Mouse (Mus musculus) small intestine, adult 2 months (tissue): ENCODE data around the gene Akr1c21. TPM values are rescaled to one million over a fixed set of nuclear protein-coding genes. Genes with fewer than 3 reads are reported as not detected.
A peak's percentile ranks its signal among the peaks of the same experiment; 100 is the strongest.
"Not testable (repeated sequence)": the region's sequence is repeated elsewhere in the genome, so short reads cannot be mapped to it uniquely, and the experiment has no call there.

Experiments used
- H3K27ac ChIP-seq: fragments of 200-500 bp; 2 replicates; pipeline ENCODE4 v1.5.1; 2012; ENCODE audit warnings: low read depth, low read length, control low read depth, inconsistent platforms; ENCODE audit not compliant: insufficient read depth
- H3K27me3 ChIP-seq: fragments of 200-500 bp; 2 replicates; pipeline ENCODE4 v1.6.1; 2012; ENCODE audit warnings: mild to moderate bottlenecking, moderate library complexity, low read length, inconsistent platforms; ENCODE audit not compliant: control insufficient read depth, insufficient read depth
- H3K36me3 ChIP-seq: fragments of 200-500 bp; 2 replicates; pipeline ENCODE4 v1.6.1; 2012; ENCODE audit warnings: mild to moderate bottlenecking, low read length, control low read depth, inconsistent platforms; ENCODE audit not compliant: control insufficient read depth, insufficient read depth
- H3K4me1 ChIP-seq: fragments of 200-500 bp; 2 replicates; pipeline ENCODE4 v1.6.1; 2012; ENCODE audit warnings: low read length, inconsistent platforms, mixed read lengths; ENCODE audit not compliant: control insufficient read depth, insufficient read depth, insufficient read length
- H3K4me3 ChIP-seq: fragments of 200-500 bp; 2 replicates; pipeline ENCODE4 v1.5.1; 2012; ENCODE audit warnings: low read depth, mild to moderate bottlenecking, control low read depth, inconsistent platforms, low read length, moderate library complexity
- CTCF ChIP-seq: fragments of 200-500 bp; IDR thresholded peaks from 2 replicates; pipeline ENCODE4 v1.5.1; 2012; ENCODE audit warnings: low read depth, mild to moderate bottlenecking, control low read depth, inconsistent platforms, low read length, moderate library complexity, mixed read lengths; ENCODE audit not compliant: insufficient replicate concordance, insufficient read length; ENCODE audit errors: extremely low read depth
- POLR2A ChIP-seq: fragments of 200-500 bp; IDR thresholded peaks from 2 replicates; pipeline ENCODE4 v1.6.1; 2012; ENCODE audit warnings: low read depth, mild to moderate bottlenecking, control low read depth, inconsistent platforms, low read length, moderate library complexity
- WGBS: fragments of 180-500 bp; shearing (Covaris S2); methylation state at CpG from one replicate; pipeline ENCODE4 v1.1.7; 2018; 5-methylcytosine and 5-hydroxymethylcytosine counted together
- polyA plus RNA-seq: library from polyadenylated mRNA; depleted of rRNA; stranded (reverse); fragments of >200 nt; gene quantifications from 2 replicates; pipeline ENCODE4 v1.2.3, GENCODE M21; 2012; rRNA removed

The Akr1c21 gene
- not detected in 2 replicates for polyA plus RNA-seq

- H3K27ac ChIP-seq: no peak within 1 kb of the TSS
These were observed at the start of gene Akr1c21 for GRCm38 (mm10) chr13:4573871-4574270. Gene Akr1c21, plus strand, starts transcription at chr13:4574075.

GRCm38 (mm10) chr13:4559143-4559542 lies 14.7 kb upstream of the Akr1c21 start:
- 68% methylated on average over 1 of the region's 1 CpGs for WGBS
- no peak overlapping the region for H3K27ac ChIP-seq

More at GRCm38 (mm10) chr13:4573871-4574270, at the start of gene Akr1c21:
- 47% methylated on average over 1 of the region's 1 CpGs for WGBS
- TF ChIP-seq CTCF (no peak), POLR2A (no peak)
- Histone ChIP-seq H3K4me3 (no peak within 1 kb of the TSS), H3K36me3 (no peaks in the 10 kb centered on the region), H3K4me1 (no peaks in the 10 kb centered on the region), H3K27me3 (no peaks in the 10 kb centered on the region)

GRCm38 (mm10) chr13:4560500-4560899 lies 13.4 kb upstream of the Akr1c21 start:
- Histone ChIP-seq H3K27me3 (no peaks in the 10 kb centered on the region), H3K27ac (no peak overlapping the region), H3K4me3 (no peak overlapping the region), H3K36me3 (no peaks in the 10 kb centered on the region), H3K4me1 (no peaks in the 10 kb centered on the region)
- TF ChIP-seq POLR2A: no peak
- no peak for TF ChIP-seq CTCF

More at GRCm38 (mm10) chr13:4559143-4559542, 14.7 kb upstream of the Akr1c21 start:
- Histone ChIP-seq H3K27me3 (no peaks in the 10 kb centered on the region), H3K4me3 (no peak overlapping the region), H3K36me3 (no peaks in the 10 kb centered on the region), H3K4me1 (no peaks in the 10 kb centered on the region)
- TF ChIP-seq CTCF: no peak

GRCm38 (mm10) chr13:4565996-4566395 lies 7.9 kb upstream of the Akr1c21 start:
- H3K27me3 ChIP-seq: no peaks in the 10 kb centered on the region
- no peak for TF ChIP-seq CTCF
- no peak for TF ChIP-seq POLR2A
- H3K36me3 ChIP-seq: no peaks in the 10 kb centered on the region
- no peak overlapping the region for H3K4me3 ChIP-seq
- no peaks in the 10 kb centered on the region for H3K4me1 ChIP-seq
- WGBS: 82% methylated on average over 2 of the region's 2 CpGs
- H3K27ac ChIP-seq: no peak overlapping the region

- no peak overlapping the region for H3K27ac ChIP-seq
- WGBS: 82% methylated on average over 1 of the region's 1 CpGs
- TF ChIP-seq CTCF (no peak), POLR2A (no peak)
- no peaks in the 10 kb centered on the region for H3K27me3 ChIP-seq
- no peaks in the 10 kb centered on the region for H3K36me3 ChIP-seq
- H3K4me1 ChIP-seq: no peaks in the 10 kb centered on the region
- H3K4me3 ChIP-seq: no peak overlapping the region
These were observed 3.0 kb downstream of the Akr1c21 start for GRCm38 (mm10) chr13:4576921-4577320.

- not testable (repeated sequence) for H3K27me3 ChIP-seq, H3K4me1 ChIP-seq, H3K27ac ChIP-seq, H3K4me3 ChIP-seq
- 60% methylated on average over 3 of the region's 3 CpGs for WGBS
- H3K36me3 ChIP-seq: peaks cover 19% of the 10 kb centered on the region
These were observed 29.6 kb downstream of the Akr1c21 start for GRCm38 (mm10) chr13:4603431-4603830.

GRCm38 (mm10) chr13:4606821-4607220 lies 32.9 kb downstream of the Akr1c21 start:
- WGBS: 33% methylated on average over 4 of the region's 4 CpGs
- TF ChIP-seq CTCF (no peak), POLR2A (no peak)

GRCm38 (mm10) chr13:4608530-4608929 lies 34.7 kb downstream of the Akr1c21 start:
- Histone ChIP-seq H3K4me3 (peak overlapping the region; percentile 89), H3K27me3 (no peaks in the 10 kb centered on the region), H3K27ac (peak overlapping the region; percentile 39), H3K4me1 (peaks cover 4% of the 10 kb centered on the region; the same call in 1 of the 2 replicates), H3K36me3 (peaks cover 4% of the 10 kb centered on the region; the same call in 1 of the 2 replicates)
- WGBS: 10% methylated on average over 9 of the region's 9 CpGs
- TF ChIP-seq CTCF: no peak
- TF ChIP-seq POLR2A: no peak

More at GRCm38 (mm10) chr13:4606821-4607220, 32.9 kb downstream of the Akr1c21 start:
- no peak overlapping the region for H3K4me3 ChIP-seq
- peak overlapping the region; percentile 63; the same call in 1 of the 2 replicates for H3K27ac ChIP-seq
- H3K27me3 ChIP-seq: no peaks in the 10 kb centered on the region
- peaks cover 4% of the 10 kb centered on the region; the same call in 1 of the 2 replicates for H3K4me1 ChIP-seq
- peaks cover 6% of the 10 kb centered on the region for H3K36me3 ChIP-seq
